Mouse (Mus musculus) inflammation-experienced regulatory T-cells, adult 6 months (primary cell): ENCODE measurements around the gene Gm21292. TPM values are rescaled to one million over a fixed set of nuclear protein-coding genes. Genes with fewer than 3 reads are reported as not detected.
"Not testable (repeated sequence)": the region's sequence is repeated elsewhere in the genome, so short reads cannot be mapped to it uniquely, and the experiment has no call there.

ENCODE experiments used
- ATAC-seq: one replicate; pipeline ENCODE4 v1.8.0; 2017
- polyA plus RNA-seq, 3 experiments: library from polyadenylated mRNA; unstranded; fragments of 100-300 nt; shearing (Covaris generic); gene quantifications; one replicate each; pipeline ENCODE4 v1.2.1; 2017

Gene Gm21292
- polyA plus RNA-seq: not detected

DNA sequence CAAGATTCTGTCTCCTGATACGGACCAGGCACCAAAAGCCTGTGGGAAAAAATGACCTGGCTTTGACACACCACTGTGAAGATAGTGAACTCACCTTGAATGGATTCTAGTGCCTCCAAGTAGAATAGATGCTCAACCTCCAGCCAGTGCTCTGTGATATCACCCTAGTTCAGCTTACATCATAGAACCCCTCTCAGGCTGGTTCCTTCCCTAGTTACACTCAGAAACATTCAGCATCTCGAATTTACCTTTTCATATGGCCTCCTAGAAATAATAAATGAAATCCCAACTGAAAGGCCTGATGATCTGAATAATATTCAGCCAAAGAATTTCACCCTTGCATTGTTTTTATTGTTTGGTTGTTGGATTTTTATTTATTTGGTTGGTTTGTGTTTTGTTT, at the start of gene Gm21292:
Gene Gm21292 (minus strand): TSS at position 101 of the 400 bp plus-strand sequence.
- ATAC-seq: not testable (repeated sequence)

Other genes with a start within 250 kb of the Gm21292 start
- gene Gm21721, start 68.3 kb upstream of the Gm21292 start, polyA plus RNA-seq: not detected
- gene Gm21812, start 213.3 kb upstream of the Gm21292 start, polyA plus RNA-seq: not detected